Mouse (Mus musculus): Measurements from ENCODE around the gene Gltp. TPM values are rescaled to one million over a fixed set of nuclear protein-coding genes. Genes with fewer than 3 reads are reported as not detected.

Gene Gltp
- polyA plus RNA-seq (2017; shearing (Covaris generic)) = 157 TPM

DNA sequence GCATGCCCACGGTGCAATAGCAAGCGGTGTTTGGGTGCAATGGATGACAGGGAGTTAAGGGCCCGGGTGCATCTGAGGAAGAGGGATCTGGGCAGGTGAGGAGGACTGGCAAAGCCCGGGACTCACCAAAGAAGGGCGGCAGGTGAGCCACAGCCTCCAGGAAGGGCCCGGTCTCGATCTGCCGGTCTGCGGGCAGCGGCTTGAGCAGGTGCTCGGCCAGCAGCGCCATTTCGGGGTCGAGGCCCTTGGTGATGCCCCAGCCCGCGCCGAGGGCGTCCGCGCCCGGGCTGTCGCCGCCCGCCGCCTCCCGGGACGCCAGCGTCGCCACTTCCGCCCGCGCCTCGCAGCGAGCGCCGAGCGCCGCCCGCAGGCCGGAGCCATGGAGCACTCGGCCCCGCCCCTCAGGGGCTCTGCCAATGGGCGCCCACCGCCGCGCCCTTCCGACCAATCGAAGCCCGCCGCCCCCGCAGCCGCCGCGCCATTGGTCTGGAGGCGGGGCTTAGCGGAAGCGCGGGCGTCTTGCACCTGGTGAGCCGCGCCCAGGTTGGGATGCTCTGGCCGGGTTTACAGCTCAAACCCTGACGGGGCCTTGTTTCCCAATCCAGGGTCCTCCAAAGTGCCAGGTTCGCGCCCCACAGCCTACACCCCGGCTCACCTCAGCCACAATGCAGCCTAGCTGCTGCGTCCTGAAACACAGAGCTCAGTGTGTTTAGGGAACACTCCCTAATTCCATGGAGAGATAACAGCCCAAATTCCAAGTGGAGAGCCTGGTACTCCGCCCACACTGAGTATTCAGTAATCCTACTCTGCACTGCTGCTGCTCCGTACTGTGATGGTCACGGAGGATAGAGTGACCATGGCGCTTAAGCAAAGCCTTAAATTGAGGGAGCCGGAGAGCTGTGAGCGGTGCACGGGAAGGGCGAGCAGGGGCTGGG lies at the start of gene Gltp:
Gene Gltp, minus strand, starts transcription at position 352 of the 935 bp plus-strand sequence.

GRCm38 (mm10) chr5:114707265-114708068 lies 16.7 kb upstream of the Gltp start, which contains the start of gene Tchp:
TSS of gene Tchp (plus strand) at chr5:114707760.

DNA sequence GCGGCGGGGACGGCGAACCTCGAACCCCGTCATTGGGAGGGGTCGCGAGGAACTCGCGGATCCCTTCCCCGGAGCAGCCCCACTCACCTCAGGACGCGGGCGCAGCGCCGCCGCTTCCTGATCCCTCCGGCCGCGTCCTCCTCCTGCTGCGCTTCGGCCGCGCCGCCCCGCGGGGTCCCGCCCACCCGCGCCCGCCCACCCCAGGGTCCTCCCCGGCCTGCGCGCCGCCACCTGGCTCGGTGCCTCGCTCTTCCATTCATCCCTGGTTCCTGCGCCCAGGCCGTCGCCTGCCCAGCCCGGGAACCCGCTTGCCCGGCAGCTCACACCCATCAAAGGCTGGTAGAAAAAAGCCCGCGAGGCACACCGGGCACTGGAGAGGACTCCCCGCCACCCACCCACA lies 32.5 kb downstream of the Gltp start, which contains the start of gene Trpv4:
Gene Trpv4, minus strand, starts transcription at position 167 of the 400 bp plus-strand sequence.

Other genes starting within 250 kb of the Gltp start
- gene Mmab, start 246.9 kb downstream of the Gltp start, polyA plus RNA-seq (2017; shearing (Covaris generic)) = 7.6 TPM
- 26.4 TPM for gene Mvk, start 246.7 kb downstream of the Gltp start, polyA plus RNA-seq (2017; shearing (Covaris generic))
- gene Fam222a, start 123.0 kb downstream of the Gltp start, polyA plus RNA-seq (2017; shearing (Covaris generic)) = 1.6 TPM
- 1.1 TPM for gene Trpv4, start 32.6 kb downstream of the Gltp start, polyA plus RNA-seq (2017; shearing (Covaris generic))
- 13.0 TPM for gene Tchp, start 16.8 kb upstream of the Gltp start, polyA plus RNA-seq (2017; shearing (Covaris generic))
- gene Ankrd13a, start 83.7 kb upstream of the Gltp start, polyA plus RNA-seq (2017; shearing (Covaris generic)) = 136 TPM
- 122 TPM for gene Git2, start 84.5 kb upstream of the Gltp start, polyA plus RNA-seq (2017; shearing (Covaris generic))
- 38.9 TPM for gene 1500011B03Rik, start 132.5 kb upstream of the Gltp start, polyA plus RNA-seq (2017; shearing (Covaris generic))
- gene 4930519G04Rik, start 162.7 kb upstream of the Gltp start, polyA plus RNA-seq (2017; shearing (Covaris generic)) = not detected
- not detected for gene Gm9936, start 167.7 kb upstream of the Gltp start, polyA plus RNA-seq (2017; shearing (Covaris generic))
- 15.3 TPM for gene Oasl2, start 206.0 kb upstream of the Gltp start, polyA plus RNA-seq (2017; shearing (Covaris generic))
- gene Oasl1, start 232.3 kb upstream of the Gltp start, polyA plus RNA-seq (2017; shearing (Covaris generic)) = 5.3 TPM

All from effector memory CD4-positive, alpha-beta T cell, adult 5 months (primary cell).